Mouse (Mus musculus) mouse trophoblast stem cell (cell line): ENCODE data around the gene Anxa1.

Source experiments
- in situ Hi-C, 2 experiments: fragments of 300-500 bp; cut with MseI, MboI; formaldehyde crosslinking; loops; 2 replicates in 1 of 2; 3 replicates in 1 of 2; pipeline ENCODE4 v1.15.1; 2025

The Anxa1 gene

GRCm38 (mm10) chr19:20390455-20390994 lies at the start of gene Anxa1:
Gene Anxa1 (minus strand): TSS chr19:20390944.
- in situ Hi-C loops: no loop called here

GRCm38 (mm10) chr19:20437043-20437442 lies 46.3 kb upstream of the Anxa1 start:
- in situ Hi-C loops: loop anchor here in 1 of 2 experiments (25.0 kb wide), 1 partner anchor 325 kb away; no protein-coding TSS in a partner anchor

- in situ Hi-C loops: loop anchor here (5.0 to 25.0 kb wide), 2 partner anchors 72 to 328 kb away; no protein-coding TSS in a partner anchor
Measured at GRCm38 (mm10) chr19:20434541-20434940, 43.8 kb upstream of the Anxa1 start.

GRCm38 (mm10) chr19:20433966-20434365 lies 43.2 kb upstream of the Anxa1 start:
- in situ Hi-C loops: loop anchor here (5.0 to 25.0 kb wide), 2 partner anchors 72 to 328 kb away; no protein-coding TSS in a partner anchor

- in situ Hi-C loops: loop anchor here in 1 of 2 experiments (25.0 kb wide), 1 partner anchor 336 kb away; no protein-coding TSS in a partner anchor
Measured at GRCm38 (mm10) chr19:20426443-20427161, 35.9 kb upstream of the Anxa1 start.

- in situ Hi-C loops: no loop called here
Measured at GRCm38 (mm10) chr19:20411276-20411675, 20.5 kb upstream of the Anxa1 start.

GRCm38 (mm10) chr19:20409541-20410528 lies 19.1 kb upstream of the Anxa1 start:
- in situ Hi-C loops: no loop called here

GRCm38 (mm10) chr19:20406475-20406874 lies 15.7 kb upstream of the Anxa1 start:
- in situ Hi-C loops: no loop called here

GRCm38 (mm10) chr19:20405015-20405414 lies 14.3 kb upstream of the Anxa1 start:
- in situ Hi-C loops: no loop called here

GRCm38 (mm10) chr19:20403740-20404139 lies 13.0 kb upstream of the Anxa1 start:
- in situ Hi-C loops: no loop called here

GRCm38 (mm10) chr19:20403219-20403618 lies 12.5 kb upstream of the Anxa1 start:
- in situ Hi-C loops: no loop called here

GRCm38 (mm10) chr19:20402516-20403200 lies 11.9 kb upstream of the Anxa1 start:
- in situ Hi-C loops: no loop called here

- in situ Hi-C loops: no loop called here
Measured at GRCm38 (mm10) chr19:20401961-20402360, 11.2 kb upstream of the Anxa1 start.

GRCm38 (mm10) chr19:20399187-20399586 lies 8.4 kb upstream of the Anxa1 start:
- in situ Hi-C loops: no loop called here

- in situ Hi-C loops: no loop called here
Measured at GRCm38 (mm10) chr19:20397092-20397491, 6.3 kb upstream of the Anxa1 start.

- in situ Hi-C loops: no loop called here
Measured at GRCm38 (mm10) chr19:20393556-20394274, 3.0 kb upstream of the Anxa1 start.

- in situ Hi-C loops: no loop called here
Measured at GRCm38 (mm10) chr19:20389723-20390122, 1.0 kb downstream of the Anxa1 start.

GRCm38 (mm10) chr19:20389245-20389644 lies 1.5 kb downstream of the Anxa1 start:
- in situ Hi-C loops: no loop called here

GRCm38 (mm10) chr19:20388276-20388675 lies 2.5 kb downstream of the Anxa1 start:
- in situ Hi-C loops: no loop called here

GRCm38 (mm10) chr19:20386296-20386695 lies 4.4 kb downstream of the Anxa1 start:
- in situ Hi-C loops: no loop called here

GRCm38 (mm10) chr19:20385645-20386044 lies 5.1 kb downstream of the Anxa1 start:
- in situ Hi-C loops: no loop called here
